Mouse (Mus musculus): ENCODE measurements around the gene Neurl4.

DNA sequence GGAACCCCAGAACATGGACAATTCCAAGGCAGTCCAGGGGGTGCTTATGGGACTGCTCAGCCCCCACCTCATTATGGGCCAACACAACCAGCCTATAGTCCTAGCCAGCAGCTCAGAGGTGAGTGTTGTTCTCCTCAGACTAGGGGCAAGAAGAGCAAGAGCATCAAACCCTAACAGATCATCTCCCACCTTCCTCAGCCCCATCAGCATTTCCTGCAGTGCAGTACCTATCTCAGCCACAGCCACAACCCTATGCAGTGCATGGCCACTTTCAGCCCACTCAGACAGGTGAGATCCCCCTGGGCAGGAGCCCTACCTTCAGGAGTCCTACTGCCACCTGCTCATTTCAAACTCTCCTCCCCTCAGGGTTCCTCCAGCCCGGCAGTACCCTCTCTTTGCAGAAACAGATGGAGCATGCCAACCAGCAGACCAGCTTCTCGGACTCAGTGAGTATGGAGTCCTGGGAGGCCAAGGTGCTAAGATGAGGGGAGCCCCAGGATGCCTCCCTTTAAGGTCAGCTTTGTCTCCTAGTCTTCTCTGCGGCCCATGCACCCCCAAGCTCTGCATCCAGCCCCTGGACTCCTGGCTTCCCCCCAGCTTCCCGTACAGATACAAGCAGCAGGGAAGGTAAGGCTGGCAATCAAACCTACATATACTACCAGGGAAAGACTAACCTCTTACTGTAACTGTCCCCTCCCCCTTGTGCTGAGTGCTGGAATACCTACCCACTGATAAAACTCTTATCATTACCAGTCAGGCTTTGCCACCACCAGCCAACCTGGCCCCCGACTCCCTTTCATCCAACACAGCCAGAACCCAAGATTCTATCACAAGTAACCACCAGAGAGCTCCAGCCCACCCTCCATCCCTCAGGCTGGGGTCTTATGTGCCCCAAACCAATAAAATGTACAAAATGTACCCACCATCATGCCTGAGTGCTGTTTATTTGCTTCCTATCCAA, 15.1 kb downstream of the Neurl4 start:
- TF ChIP-seq CTCF (IDR thresholded peaks at IDR 0.05; ENCODE audit: low read depth) (peak; percentile 63), EP300 (IDR thresholded peaks at IDR 0.05; ENCODE audit: low read depth) (peak; percentile 92)

Data from liver, embryonic 14.5 days (tissue).